Mouse (Mus musculus) adrenal gland, postnatal 10 days (tissue): ENCODE measurements around the gene Uba52. TPM values are rescaled to one million over a fixed set of nuclear protein-coding genes. Genes with fewer than 3 reads are reported as not detected.
"Not testable (repeated sequence)": the region's sequence is repeated elsewhere in the genome, so short reads cannot be mapped to it uniquely, and the experiment has no call there.

ENCODE experiments used
- DNase-seq: peaks from one replicate; pipeline ENCODE4 v3.0.0; 2021; ENCODE audit warnings: mixed read lengths
- total RNA-seq, 2 experiments: library from RNA; stranded (reverse); gene quantifications; 2 replicates each; pipeline ENCODE4 v1.2.3; 2021

The Uba52 gene
- total RNA-seq, 2 experiments from 2014 or later: 1,751 to 1,916 TPM

DNA sequence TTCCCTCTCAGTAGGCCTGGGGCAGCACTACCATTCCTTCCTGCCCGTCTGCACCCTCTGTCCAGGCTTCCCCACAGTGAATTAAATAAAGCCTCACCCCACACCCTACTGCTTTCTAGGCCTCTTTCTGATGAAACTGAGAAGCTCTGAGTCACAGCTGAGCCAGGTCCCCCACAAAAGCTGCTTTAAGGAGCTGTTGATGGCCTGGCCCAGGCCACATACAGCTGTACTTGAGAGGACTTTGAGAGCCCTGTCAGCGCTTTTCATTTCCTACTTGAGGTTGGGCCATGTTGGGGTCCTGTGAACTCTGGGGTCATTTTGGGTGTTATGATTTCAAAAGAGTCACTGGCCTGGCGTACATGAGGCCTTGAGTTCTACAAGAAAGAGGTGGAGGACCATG is 24.6 kb upstream of the Uba52 start:
- DNase-seq: no peak

DNA sequence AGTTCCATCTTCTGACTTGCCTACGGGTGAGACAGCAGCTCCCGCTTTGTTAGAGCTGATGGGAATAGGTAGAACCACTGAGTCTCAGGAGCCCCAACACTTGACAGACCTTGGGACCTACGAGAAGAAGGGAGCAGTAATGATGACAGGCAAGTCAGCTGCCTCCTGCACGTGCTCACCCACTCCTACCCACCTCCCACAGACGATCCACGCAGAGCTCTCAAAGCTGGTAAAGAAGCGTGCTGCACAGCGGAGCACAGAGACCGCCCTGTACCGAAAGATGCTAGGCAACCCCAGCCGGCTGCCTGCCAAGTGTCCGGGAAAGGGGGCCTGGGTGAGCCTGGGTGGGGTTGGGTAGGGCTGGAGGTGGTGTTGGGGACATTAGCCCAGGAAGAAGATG is 23.7 kb upstream of the Uba52 start:
- DNase-seq: no peak

GRCm38 (mm10) chr8:70530314-70530713 is 19.7 kb upstream of the Uba52 start:
- no peak for DNase-seq

DNA sequence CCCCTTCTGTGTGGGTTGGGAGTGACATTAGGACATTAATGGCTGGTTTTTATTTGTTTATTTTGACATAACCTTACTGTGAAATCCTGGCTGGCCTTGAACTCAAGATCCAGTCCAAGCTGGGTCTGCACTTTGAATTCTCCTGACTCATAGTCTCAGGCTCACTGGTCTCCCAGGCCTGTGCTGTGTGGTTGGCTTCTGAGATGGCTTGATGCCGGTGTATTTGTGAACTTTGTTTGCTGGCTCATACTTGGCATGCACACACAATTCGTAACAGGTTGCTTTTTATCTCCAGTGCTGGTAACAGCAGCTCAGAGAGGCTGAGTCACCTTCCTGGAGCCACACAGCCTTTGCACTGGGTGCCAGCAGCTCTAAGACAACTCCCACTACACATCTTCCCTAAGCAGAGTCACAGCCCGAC is 19.1 kb upstream of the Uba52 start:
- peak; percentile 59 for DNase-seq

GRCm38 (mm10) chr8:70529299-70529698 is 18.7 kb upstream of the Uba52 start:
- no peak for DNase-seq

- DNase-seq: no peak
Measured at GRCm38 (mm10) chr8:70528182-70528797, 17.7 kb upstream of the Uba52 start.

DNA sequence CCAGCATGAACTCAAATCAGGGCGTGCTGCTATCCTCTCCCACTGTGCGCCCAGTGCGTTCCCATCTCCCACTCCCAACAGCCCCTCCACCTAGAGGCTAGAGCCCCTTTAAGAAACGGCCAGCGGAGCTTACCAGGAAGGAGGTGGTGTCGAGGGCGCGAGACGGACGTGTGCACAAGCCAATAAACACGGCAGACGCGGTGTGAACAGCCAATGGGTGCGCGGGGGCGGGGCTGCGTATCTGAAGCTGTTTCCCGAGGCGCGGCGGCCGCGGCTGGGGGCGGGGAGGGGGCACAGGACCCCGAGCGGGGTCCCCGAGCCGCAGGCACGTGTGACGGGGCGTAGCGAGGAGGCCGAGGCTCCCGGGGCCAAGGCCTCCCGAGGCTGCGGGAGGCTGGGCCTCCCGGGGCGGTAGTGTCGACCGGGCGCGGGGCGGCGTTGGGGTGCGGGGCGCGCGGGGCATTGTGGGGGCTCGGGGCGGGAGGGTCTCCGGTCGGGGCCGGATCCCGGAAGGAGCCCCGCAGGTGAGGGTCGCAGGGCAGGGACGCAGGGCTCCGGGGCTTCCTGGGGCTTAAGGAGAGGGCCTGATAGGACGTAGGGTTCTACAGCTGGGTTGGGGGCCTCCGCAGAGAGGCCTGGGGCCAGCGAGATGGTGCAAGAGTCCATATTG is 17.0 kb upstream of the Uba52 start, which contains the start of the genes Fkbp8 and Kxd1:
Gene Fkbp8, plus strand, starts transcription at position 213 of the 670 bp plus-strand sequence.
Gene Kxd1, minus strand, starts transcription at position 445 of the 670 bp plus-strand sequence.
- DNase-seq: peak; percentile 99

DNA sequence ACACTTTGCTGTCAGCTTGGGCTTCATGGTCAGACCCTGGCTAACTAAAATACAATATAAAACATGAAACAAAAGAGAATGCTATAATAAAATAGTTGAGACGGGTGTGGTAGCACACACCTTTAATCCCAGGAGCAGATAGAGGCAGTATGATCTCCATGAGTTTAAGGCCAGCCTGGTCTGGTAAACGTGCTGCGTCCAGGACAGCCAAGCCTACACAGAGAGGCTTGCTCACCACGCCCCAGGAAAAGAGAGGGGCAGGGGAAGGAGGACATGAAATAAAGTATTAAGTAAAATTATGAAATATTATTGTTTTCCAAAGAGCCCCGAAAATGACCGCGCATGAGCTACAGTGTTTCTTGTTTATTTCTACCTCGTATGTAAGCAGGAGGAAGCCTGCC is 16.5 kb upstream of the Uba52 start:
- DNase-seq: no peak

- peak; percentile 97 for DNase-seq
Measured at GRCm38 (mm10) chr8:70522592-70523403, 12.2 kb upstream of the Uba52 start.

DNA sequence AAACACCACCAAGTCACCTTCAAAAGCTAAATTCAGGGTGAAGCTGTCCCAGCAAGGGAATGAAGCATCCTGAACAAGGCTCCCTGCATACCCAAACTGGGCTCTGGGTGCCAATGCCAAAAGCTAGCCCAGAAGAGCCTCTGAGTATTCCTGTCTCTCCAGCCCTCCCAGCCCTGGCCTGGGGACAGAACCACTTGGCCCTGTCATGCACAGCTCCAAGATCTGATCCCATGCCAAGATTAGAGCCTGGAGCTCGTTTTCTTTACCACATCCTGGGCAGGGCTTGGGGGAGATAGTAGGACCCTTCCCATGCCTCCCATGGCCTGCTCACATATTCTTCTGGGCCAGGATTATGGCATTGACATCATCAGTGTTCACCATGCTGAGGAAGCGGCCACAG is 9.0 kb upstream of the Uba52 start:
- DNase-seq: no peak

DNA sequence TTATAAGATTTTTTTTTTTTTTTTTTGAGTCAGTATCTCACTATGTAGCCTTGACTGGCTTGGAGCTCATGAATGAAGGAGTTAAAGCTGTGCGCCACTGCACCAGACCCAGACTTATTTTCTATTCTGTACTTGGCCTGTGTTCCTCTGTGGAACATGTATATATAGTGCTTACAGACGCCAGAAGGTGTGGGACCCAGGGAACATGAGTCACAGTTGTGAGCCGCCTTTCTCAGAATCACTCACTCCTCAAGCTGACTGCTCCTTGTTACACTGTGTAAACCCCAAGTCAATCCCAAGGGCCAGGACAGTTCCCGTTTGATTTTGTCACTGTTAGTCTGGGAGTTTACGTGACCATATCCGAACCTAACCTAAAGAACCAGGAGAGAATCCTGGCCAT is 8.4 kb upstream of the Uba52 start:
- no peak for DNase-seq

DNA sequence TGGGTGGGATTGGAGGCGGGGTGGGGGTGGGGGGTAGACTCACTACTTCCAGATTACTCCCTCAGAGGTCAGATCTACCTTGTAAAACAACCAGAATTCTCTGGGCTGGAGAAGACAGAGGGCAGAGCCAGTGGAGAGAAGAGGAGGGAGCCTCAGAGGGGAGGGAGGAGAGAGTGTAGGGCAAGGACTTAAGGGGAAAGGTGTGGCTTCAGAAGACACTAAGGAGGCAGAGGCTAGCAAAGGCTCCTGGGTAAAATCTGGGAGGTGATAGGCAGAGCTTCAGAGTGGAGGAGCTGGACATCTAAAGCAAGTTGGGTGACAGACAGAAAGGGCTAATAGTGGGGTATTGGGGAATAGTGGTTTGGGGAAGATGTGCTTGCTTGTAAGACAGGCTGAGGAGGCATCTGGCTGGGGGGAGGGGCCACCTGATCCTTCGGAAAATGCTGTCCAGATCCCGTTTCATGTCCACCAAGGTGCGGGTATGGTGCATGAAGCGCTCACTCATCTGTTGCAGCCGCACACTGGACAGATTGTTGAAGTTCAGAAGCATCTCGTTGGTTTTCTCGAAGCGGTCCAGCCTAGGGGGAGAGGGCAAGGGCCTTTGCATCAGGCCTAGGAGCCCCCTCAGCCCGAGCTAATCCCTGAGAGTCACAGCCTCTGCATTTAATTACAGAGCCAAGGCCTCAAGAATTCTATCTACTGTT is 7.5 kb upstream of the Uba52 start:
- no peak for DNase-seq

DNA sequence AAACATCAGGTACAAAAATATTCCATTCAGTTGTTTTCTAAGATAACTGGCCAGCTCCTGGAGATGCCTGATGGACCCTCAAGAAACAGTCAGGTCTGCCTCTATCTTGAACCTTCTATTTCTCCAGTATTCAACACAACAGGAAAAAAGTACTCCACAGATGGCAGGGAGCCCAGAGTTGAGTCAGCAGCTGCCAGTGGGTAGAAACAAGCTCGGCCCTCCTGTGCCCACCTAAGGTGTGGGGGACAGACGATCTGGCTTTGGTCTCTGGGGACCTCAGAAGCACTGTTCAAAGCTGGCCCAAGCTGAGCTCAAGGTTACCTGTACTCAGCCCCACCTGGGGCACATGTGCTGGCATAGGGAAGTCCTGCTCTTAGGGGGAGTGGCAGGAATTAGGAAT is 2.8 kb upstream of the Uba52 start:
- peak; percentile 74 for DNase-seq

DNA sequence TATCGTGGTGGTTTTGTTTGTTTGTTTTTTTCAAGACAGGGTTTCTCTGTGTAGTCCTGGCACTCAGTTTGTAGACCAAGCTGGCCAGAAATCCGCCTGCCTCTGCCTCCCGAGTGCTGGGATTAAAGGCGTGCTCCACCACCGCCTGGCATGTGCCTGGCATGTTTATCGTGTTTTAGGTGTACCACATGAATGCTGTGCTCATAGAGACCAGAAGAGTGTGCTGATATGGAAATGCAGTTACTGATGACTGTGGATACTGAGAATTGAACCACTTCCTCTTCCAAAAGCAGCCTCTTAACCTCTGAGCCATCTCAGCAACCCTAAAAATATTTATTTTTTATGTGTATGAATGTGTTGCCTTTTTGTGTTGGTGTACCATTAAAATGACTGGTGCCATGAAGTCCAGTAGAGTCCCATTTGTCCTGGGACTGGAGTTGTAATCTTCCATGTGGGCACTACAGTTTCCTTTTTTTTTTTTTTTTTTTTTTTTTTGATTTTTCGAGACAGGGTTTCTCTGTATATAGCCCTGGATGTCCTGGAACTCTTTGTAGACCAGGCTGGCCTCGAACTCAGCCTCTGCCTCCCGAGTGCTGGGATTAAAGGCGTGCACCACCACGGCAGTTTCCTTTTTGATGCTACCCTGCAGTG is 1.8 kb upstream of the Uba52 start:
- no peak for DNase-seq

DNA sequence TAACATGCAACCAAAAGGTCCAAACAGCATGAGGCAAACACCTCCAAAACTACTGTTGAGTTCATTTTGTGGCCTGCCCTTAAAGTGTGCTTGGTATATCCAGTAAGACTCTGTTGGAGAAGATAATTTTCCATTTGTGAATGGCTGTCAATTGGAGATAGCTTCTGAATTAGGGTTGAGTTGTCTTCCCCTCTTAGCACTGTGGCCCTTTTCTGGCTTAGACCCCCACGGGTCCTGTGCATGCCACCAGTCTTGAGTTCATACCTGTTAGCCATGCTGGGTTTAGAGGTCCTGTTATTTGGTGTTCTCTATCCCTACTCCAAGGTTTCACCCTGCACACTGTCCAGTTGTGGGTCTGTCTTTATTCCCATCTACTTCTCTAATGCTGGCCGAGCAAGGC is 1.2 kb upstream of the Uba52 start:
- no peak for DNase-seq

DNA sequence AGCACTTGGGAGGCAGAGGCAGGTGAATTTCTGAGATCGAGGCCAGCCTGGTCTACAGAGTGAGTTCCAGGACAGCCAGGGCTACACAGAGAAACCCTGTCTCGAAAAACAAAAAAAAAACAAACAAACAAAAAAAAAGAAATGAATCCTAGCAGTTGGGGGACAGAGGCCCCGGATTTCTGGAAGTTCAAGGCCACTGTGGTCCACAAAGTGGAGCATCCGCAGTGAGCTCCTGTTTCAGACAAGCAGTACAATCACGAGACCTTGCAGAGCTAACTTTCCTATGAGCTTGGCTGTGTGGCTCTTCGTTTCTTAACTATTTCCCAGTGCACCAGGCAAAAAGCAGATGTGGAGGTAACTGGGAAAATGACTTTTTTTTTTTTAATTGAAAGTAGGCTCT is 573 bp upstream of the Uba52 start:
- not testable (repeated sequence) for DNase-seq

DNA sequence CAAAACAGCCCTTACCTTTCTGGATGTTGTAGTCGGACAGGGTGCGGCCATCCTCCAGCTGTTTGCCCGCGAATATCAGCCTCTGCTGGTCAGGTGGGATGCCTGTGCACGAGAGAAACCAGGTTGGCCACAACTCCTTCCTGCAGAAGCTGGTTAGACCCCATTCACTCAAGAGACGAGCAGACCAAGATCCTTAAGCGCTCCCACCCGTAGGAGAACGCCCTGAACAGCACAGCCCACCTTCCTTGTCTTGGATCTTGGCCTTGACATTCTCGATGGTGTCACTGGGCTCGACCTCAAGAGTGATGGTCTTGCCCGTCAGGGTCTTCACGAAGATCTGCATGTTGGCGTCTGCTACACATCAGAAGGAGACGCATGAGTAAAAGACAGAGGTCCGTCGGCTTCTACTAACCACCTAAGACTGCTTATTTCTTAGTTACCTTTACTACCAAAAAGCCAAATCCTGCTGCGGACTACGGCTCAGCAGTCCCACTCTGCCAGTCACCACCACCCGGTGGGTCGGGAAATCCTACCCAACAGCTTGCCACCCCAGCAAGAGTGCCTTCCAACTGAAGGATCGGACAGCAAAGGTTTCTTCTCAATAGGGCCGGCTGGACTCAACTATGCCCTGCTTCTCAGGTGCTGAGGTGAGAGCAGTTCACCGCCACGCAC is 1.2 kb downstream of the Uba52 start:
- DNase-seq: no peak

GRCm38 (mm10) chr8:70507027-70507393 is 3.6 kb downstream of the Uba52 start:
- DNase-seq: no peak

- DNase-seq: peak; percentile 95
Measured at GRCm38 (mm10) chr8:70506328-70507026, 4.1 kb downstream of the Uba52 start, which contains the start of gene Rex1bd. Rex1bd (minus strand) TSS chr8:70506752.

DNA sequence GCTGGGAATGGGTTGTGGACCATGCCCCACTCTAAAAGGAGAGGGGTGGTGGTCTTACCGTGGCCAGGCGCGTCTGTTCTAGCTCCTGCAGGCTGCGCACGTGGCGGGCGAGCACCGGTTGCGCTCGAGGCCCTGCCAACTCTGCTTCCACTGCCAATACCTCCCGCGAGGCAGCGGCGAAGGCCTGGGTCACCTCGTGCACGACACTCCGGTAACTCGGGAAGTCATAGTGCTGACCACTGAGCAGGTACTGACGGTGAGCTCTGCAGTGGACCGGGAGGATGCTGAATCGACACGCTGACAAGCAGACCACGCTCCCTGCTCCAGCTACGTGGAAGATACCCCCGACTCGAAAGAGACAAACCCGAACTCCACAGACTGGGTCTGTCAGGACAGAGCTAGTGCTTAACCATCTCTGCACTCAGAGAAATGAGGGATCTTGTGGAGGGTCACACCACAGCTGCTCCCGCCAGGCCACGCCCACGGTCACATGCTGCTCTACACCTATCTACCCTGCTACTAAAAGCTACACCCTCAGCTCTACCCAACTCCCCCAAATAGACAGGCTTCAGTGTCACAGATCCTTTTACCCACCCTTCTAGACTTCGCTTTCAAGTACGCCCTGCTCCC is 4.8 kb downstream of the Uba52 start:
- DNase-seq: no peak
